Mouse (Mus musculus) cerebellum, adult 18-20 months (tissue): Measurements from ENCODE around the gene Snu13.

Experiments used
- DNase-seq, 2 experiments: peaks; one replicate each; pipeline ENCODE4 v3.0.0; 2021

Snu13 gene

GRCm38 (mm10) chr15:82023965-82024635 is 23.3 kb downstream of the Snu13 start:
- DNase-seq, result no peak

GRCm38 (mm10) chr15:82022535-82023088 is 24.8 kb downstream of the Snu13 start:
- no peak for DNase-seq

- DNase-seq, result no peak
Measured at GRCm38 (mm10) chr15:82019288-82019687, 28.1 kb downstream of the Snu13 start.

DNA sequence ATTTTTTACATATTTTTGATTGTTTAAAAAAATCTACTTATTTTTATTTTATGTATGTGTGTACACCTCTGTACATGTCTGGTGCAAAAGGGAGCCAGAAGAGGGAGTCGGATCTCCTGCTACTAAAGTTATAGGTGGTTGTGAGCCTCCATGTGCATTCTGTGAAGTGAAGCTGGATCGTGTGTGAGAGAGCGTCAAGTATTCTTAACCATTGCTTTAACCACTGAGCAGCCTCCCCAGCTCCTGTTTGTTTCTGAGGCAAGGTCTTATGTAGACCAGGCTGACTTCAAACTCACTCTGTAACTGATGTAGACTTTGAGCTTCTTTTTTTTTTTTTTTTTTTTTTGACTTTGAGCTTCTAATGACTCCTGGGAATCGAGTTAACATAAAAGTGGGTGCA is 29.9 kb downstream of the Snu13 start:
- no peak for DNase-seq

DNA sequence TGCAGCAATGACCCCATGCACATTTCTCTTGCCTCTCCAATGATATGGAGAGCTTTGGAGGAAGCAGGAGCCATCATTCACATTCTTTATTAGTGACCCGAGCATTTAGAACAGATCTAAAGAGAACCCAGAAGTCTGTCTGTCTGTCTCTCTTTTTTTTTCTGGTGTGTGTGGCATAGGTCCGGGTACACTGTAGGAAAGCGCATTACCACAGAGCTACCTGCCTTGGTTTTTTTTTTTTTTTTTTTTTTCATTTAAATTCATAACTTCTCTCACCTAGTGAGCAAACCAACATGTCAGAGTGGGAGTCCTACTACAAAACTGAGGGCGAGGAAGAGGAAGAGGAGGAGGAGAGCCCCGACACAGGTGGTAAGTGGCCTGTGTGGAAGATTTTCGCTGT is 30.6 kb downstream of the Snu13 start:
- no peak for DNase-seq

DNA sequence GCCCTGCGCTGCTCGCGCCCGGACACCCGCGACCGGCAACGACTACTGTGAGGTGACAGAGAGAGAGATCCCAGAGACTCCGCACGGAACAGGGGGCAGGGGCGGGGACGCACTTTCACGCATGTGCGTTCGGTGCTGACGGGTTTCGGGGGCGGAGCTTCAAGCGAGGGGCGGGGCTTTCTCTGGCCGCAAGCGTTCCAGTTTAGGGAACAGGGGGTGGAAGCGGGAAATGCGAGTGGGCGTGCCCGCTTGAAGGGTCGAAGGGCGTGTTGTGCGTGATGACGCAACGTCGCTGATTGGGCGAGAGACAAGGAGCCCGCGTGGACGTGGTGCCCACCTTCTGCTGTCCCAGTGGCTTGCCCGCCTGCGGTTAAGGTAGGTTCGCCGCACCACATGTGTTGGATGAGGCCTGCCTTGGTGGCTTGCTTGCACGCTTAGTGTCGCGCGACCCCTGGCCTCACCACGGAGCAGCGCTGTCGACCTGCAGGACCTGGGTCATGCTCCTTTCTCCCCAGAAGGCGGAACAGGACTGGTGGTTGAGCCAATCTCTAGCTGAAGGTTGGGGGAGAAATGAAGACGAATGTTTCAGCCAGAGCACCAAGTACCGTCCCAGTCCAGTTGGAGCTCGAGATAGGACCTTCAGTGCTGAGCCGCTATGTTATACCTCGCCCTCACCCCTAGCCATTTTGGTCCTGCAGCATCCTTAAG is 31.1 kb downstream of the Snu13 start:
- DNase-seq, result peak; percentile 100

DNA sequence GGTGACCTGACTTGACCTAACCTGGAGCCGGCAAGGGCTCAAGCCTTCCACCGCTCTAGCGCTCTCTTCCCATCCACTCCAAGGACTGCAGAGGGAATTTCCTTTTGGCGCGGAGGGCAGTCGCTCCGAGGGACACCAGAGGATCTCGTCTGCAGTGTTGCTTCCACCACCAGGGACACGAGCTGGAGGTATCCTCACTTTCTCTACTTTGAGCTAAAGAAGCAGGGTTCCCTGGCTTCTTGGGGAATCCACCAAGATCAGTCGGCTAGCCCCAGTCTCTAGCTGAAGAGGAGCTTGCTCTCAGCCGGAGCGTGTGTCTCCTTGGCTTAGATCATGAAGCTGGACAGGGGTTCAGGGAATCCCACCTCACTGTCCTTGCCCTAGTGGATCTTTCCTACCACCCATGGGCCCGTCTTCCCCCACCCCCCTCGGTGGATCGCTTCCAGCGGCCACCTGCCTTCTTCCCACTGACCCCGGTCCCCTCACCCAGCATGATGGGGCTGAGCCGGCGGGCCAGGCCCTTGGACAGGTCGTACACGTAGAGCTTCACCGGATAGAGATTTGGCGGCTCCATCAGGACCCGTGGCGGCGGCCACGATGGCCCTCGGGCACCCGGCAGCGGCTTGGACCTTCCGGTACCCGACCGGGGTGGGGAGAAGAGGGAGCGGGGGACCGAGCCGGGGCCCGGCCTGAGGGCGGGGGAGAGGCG is 31.9 kb downstream of the Snu13 start:
- peak; percentile 54 to 56 for DNase-seq

DNA sequence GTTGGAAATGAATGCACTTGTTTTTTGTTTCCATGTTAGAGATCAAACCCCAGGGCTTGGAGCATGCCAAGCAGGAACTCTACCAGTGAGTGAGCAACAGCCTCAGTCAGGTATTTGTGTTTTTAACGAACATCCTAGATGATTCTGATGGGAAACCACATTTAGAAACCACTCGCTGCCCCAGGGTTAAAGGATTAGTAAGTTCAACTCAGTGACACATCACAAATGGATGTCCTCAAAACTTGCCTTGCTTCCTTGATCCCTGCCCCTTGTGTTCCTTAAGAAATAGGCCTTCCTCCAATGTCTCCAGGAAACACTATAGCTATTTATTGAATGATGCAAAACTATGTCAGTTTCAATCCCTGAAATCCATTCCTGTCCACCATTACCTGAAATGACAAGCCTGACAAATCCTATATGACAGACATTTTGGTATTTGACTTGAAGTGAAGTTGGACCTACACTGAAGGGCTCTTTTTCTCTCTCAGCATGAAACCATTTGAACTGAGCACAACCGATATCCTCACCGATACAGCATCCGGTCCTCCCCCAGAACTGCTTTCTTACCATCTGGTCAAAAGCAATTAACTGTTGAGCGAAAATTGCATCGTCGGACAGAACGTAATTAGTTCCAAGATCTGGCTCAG is 32.5 kb downstream of the Snu13 start:
- DNase-seq, result no peak

DNA sequence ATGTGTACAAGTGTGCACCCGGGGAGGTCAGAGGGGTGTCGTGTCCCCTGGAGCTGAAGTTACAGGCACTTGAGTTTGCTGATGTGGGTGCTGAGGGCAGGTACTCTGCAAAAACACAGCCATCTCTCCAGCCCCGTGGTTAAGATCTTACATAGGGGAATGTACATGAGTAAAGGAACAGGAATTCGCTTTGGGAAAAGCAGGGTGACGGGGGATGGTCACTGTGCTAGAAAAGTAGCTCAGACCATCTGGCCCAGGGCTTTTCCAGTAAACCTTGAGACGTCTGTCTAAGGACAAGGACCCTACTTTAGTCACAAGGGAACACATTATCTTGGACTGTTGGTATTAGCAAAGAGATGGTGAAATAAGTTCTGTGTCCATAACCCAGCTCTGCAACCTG is 35.5 kb downstream of the Snu13 start:
- DNase-seq, result no peak

DNA sequence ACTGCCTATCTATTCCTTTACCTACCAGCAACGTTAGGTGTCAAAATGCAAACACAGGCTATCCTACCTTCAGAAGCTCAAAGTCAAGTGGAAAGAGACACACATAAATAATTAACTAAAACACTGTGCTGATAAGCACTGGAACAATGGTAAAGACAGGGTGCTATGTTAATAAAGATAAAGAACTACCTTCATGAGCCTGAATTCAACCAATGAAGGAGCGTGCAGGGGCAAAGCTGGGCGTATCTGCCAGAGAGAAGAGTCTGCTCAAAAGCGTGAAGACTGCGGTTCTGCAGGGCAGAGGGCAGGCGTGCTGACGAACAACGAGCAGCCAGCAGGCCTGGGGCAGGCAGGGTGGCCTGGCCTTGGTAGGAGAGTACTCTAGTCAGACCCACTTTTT is 43.1 kb downstream of the Snu13 start:
- no peak for DNase-seq

GRCm38 (mm10) chr15:81993992-81994391 is 53.4 kb downstream of the Snu13 start:
- no peak for DNase-seq

- DNase-seq, result no peak
Measured at GRCm38 (mm10) chr15:81990549-81990948, 56.8 kb downstream of the Snu13 start.
